Mouse (Mus musculus): ENCODE results near the gene Gm45753.

- TF ChIP-seq POLR2A (IDR thresholded peaks at IDR 0.05; ENCODE audit: borderline replicate concordance, insufficient read depth, low read length), result no peak
- no peak for TF ChIP-seq CTCF (IDR thresholded peaks at IDR 0.05; ENCODE audit: borderline replicate concordance, insufficient read depth, low read depth, low read length)
These were observed 45.4 kb downstream of the Gm45753 start for GRCm38 (mm10) chr8:45262851-45263250.
